Mouse (Mus musculus): ENCODE results near the gene Tmco5. TPM values are rescaled to one million over a fixed set of nuclear protein-coding genes. Genes with fewer than 3 reads are reported as not detected.

Gene Tmco5
- total RNA-seq (2014; rRNA removed) (not detected in 2 replicates), polyA plus RNA-seq (2015; fragmentation: Nextera tagmentation; extraction: Ambion mirVana) (0.20 and 0.21 TPM in 2 replicates)

GRCm38 (mm10) chr2:116878391-116878790, at the start of gene Tmco5:
Gene Tmco5, plus strand, starts transcription at chr2:116878691.
- Histone ChIP-seq H3K9me3 (ENCODE audit: low read length) (no peaks in the 10 kb centered on the region), H3K27me3 (ENCODE audit: insufficient read depth, low read length) (no peaks in the 10 kb centered on the region), H3K27ac (ENCODE audit: low read depth, low read length) (no peak within 1 kb of the TSS), H3K4me2 (ENCODE audit: low read depth) (no peak within 1 kb of the TSS), H3K4me3 (ENCODE audit: low read depth, low read length) (no peak within 1 kb of the TSS), H3K4me1 (ENCODE audit: insufficient read depth) (no peaks in the 10 kb centered on the region), H3K36me3 (ENCODE audit: insufficient read depth) (no peaks in the 10 kb centered on the region), H3K9ac (no peak within 1 kb of the TSS)
- ATAC-seq (no peak), DNase-seq (no peak)
- WGBS = 94% methylated on average over 3 of the region's 3 CpGs
- TF ChIP-seq CTCF (IDR thresholded peaks at IDR 0.05; ENCODE audit: low read depth) = no peak

GRCm38 (mm10) chr2:116831863-116832262, 46.6 kb upstream of the Tmco5 start:
- Histone ChIP-seq H3K27me3 (ENCODE audit: insufficient read depth, low read length) (no peaks in the 10 kb centered on the region), H3K27ac (ENCODE audit: low read depth, low read length) (no peak overlapping the region), H3K9ac (no peak overlapping the region), H3K4me2 (ENCODE audit: low read depth) (no peak overlapping the region), H3K36me3 (ENCODE audit: insufficient read depth) (no peaks in the 10 kb centered on the region), H3K4me3 (ENCODE audit: low read depth, low read length) (no peak overlapping the region), H3K4me1 (ENCODE audit: insufficient read depth) (no peaks in the 10 kb centered on the region), H3K9me3 (ENCODE audit: low read length) (no peaks in the 10 kb centered on the region)
- ATAC-seq (no peak), DNase-seq (no peak)
- WGBS = 67% methylated on average over 11 of the region's 11 CpGs
- no peak for TF ChIP-seq CTCF (IDR thresholded peaks at IDR 0.05; ENCODE audit: low read depth)

GRCm38 (mm10) chr2:116837829-116838228, 40.7 kb upstream of the Tmco5 start:
- no peak overlapping the region for H3K4me2 ChIP-seq (ENCODE audit: low read depth)
- H3K36me3 ChIP-seq (ENCODE audit: insufficient read depth) = no peaks in the 10 kb centered on the region
- H3K27me3 ChIP-seq (ENCODE audit: insufficient read depth, low read length) = no peaks in the 10 kb centered on the region
- no peak overlapping the region for H3K9ac ChIP-seq
- H3K4me1 ChIP-seq (ENCODE audit: insufficient read depth) = no peaks in the 10 kb centered on the region
- no peak overlapping the region for H3K4me3 ChIP-seq (ENCODE audit: low read depth, low read length)
- H3K9me3 ChIP-seq (ENCODE audit: low read length) = no peaks in the 10 kb centered on the region
- DNase-seq (no peak), ATAC-seq (no peak)
- 42% methylated on average over 3 of the region's 3 CpGs for WGBS
- no peak for TF ChIP-seq CTCF (IDR thresholded peaks at IDR 0.05; ENCODE audit: low read depth)
- H3K27ac ChIP-seq (ENCODE audit: low read depth, low read length) = no peak overlapping the region

GRCm38 (mm10) chr2:116838538-116839197, 39.8 kb upstream of the Tmco5 start:
- H3K4me3 ChIP-seq (ENCODE audit: low read depth, low read length) = no peak overlapping the region
- TF ChIP-seq CTCF (IDR thresholded peaks at IDR 0.05; ENCODE audit: low read depth) = peak; percentile 79
- H3K9me3 ChIP-seq (ENCODE audit: low read length) = no peaks in the 10 kb centered on the region
- DNase-seq (peak; percentile 78), ATAC-seq (peak; percentile 81)
- H3K9ac ChIP-seq = no peak overlapping the region
- H3K4me1 ChIP-seq (ENCODE audit: insufficient read depth) = no peaks in the 10 kb centered on the region
- peak overlapping the region; percentile 28 for H3K4me2 ChIP-seq (ENCODE audit: low read depth)
- H3K27ac ChIP-seq (ENCODE audit: low read depth, low read length) = no peak overlapping the region
- H3K27me3 ChIP-seq (ENCODE audit: insufficient read depth, low read length) = no peaks in the 10 kb centered on the region
- WGBS = 20% methylated on average over 8 of the region's 8 CpGs
- H3K36me3 ChIP-seq (ENCODE audit: insufficient read depth) = no peaks in the 10 kb centered on the region

GRCm38 (mm10) chr2:116849980-116850636, 28.4 kb upstream of the Tmco5 start:
- no peaks in the 10 kb centered on the region for H3K9me3 ChIP-seq (ENCODE audit: low read length)
- WGBS = 62% methylated on average over 20 of the region's 20 CpGs
- peak; percentile 41 for DNase-seq

GRCm38 (mm10) chr2:116851356-116851755, 27.1 kb upstream of the Tmco5 start:
- TF ChIP-seq CTCF (IDR thresholded peaks at IDR 0.05; ENCODE audit: low read depth) = no peak
- H3K4me2 ChIP-seq (ENCODE audit: low read depth) = no peak overlapping the region
- no peak overlapping the region for H3K27ac ChIP-seq (ENCODE audit: low read depth, low read length)
- H3K36me3 ChIP-seq (ENCODE audit: insufficient read depth) = no peaks in the 10 kb centered on the region
- no peak for ATAC-seq
- no peak for DNase-seq
- WGBS = 79% methylated on average over 4 of the region's 4 CpGs
- H3K27me3 ChIP-seq (ENCODE audit: insufficient read depth, low read length) = no peaks in the 10 kb centered on the region
- H3K9ac ChIP-seq = no peak overlapping the region
- no peaks in the 10 kb centered on the region for H3K9me3 ChIP-seq (ENCODE audit: low read length)
- H3K4me1 ChIP-seq (ENCODE audit: insufficient read depth) = no peaks in the 10 kb centered on the region
- no peak overlapping the region for H3K4me3 ChIP-seq (ENCODE audit: low read depth, low read length)

More at GRCm38 (mm10) chr2:116849980-116850636, 28.4 kb upstream of the Tmco5 start:
- H3K36me3 ChIP-seq (ENCODE audit: insufficient read depth) = no peaks in the 10 kb centered on the region
- TF ChIP-seq CTCF (IDR thresholded peaks at IDR 0.05; ENCODE audit: low read depth) = no peak
- peak; percentile 34 for ATAC-seq
- H3K9ac ChIP-seq = no peak overlapping the region
- no peaks in the 10 kb centered on the region for H3K27me3 ChIP-seq (ENCODE audit: insufficient read depth, low read length)
- H3K4me3 ChIP-seq (ENCODE audit: low read depth, low read length) = no peak overlapping the region
- peak overlapping the region; percentile 26; the same call in 1 of the 2 replicates for H3K4me2 ChIP-seq (ENCODE audit: low read depth)
- H3K4me1 ChIP-seq (ENCODE audit: insufficient read depth) = no peaks in the 10 kb centered on the region
- H3K27ac ChIP-seq (ENCODE audit: low read depth, low read length) = no peak overlapping the region

GRCm38 (mm10) chr2:116852249-116852648, 26.2 kb upstream of the Tmco5 start:
- Histone ChIP-seq H3K27ac (ENCODE audit: low read depth, low read length) (no peak overlapping the region), H3K9ac (no peak overlapping the region), H3K4me3 (ENCODE audit: low read depth, low read length) (no peak overlapping the region), H3K36me3 (ENCODE audit: insufficient read depth) (no peaks in the 10 kb centered on the region), H3K9me3 (ENCODE audit: low read length) (no peaks in the 10 kb centered on the region), H3K4me1 (ENCODE audit: insufficient read depth) (no peaks in the 10 kb centered on the region), H3K27me3 (ENCODE audit: insufficient read depth, low read length) (no peaks in the 10 kb centered on the region), H3K4me2 (ENCODE audit: low read depth) (no peak overlapping the region)
- WGBS = 18% methylated on average over 5 of the region's 5 CpGs
- DNase-seq (no peak), ATAC-seq (no peak)
- no peak for TF ChIP-seq CTCF (IDR thresholded peaks at IDR 0.05; ENCODE audit: low read depth)
